Mouse (Mus musculus) spleen, adult 2 months (tissue): ENCODE measurements around the gene Rora. TPM values are rescaled to one million over a fixed set of nuclear protein-coding genes. Genes with fewer than 3 reads are reported as not detected.
A peak's percentile ranks its signal among the peaks of the same experiment; 100 is the strongest.
"Not testable (repeated sequence)": the region's sequence is repeated elsewhere in the genome, so short reads cannot be mapped to it uniquely, and the experiment has no call there.

Experiments used
- DNase-seq, 2 experiments: peaks; one replicate each; pipeline versions ENCODE4 v3.0.0 to v3.0.0-alpha.2; 2012 to 2021; ENCODE audit warnings: low spot score in 2 of 2, low read depth in 1 of 2
- H3K27ac ChIP-seq: fragments of 200-500 bp; 2 replicates; pipeline ENCODE4 v1.5.1; 2012; ENCODE audit warnings: low read length, inconsistent platforms; ENCODE audit not compliant: insufficient read depth
- H3K27me3 ChIP-seq: fragments of 200-500 bp; 2 replicates; pipeline ENCODE4 v1.6.1; 2012; ENCODE audit warnings: mild to moderate bottlenecking, moderate library complexity, low read length, inconsistent platforms; ENCODE audit not compliant: control insufficient read depth, insufficient read depth
- H3K36me3 ChIP-seq: fragments of 200-500 bp; 2 replicates; pipeline ENCODE4 v1.6.1; 2012; ENCODE audit warnings: mild to moderate bottlenecking, low read length, inconsistent platforms; ENCODE audit not compliant: control insufficient read depth, insufficient read depth
- H3K4me1 ChIP-seq: fragments of 200-500 bp; 2 replicates; pipeline ENCODE4 v1.6.1; 2011; ENCODE audit warnings: inconsistent platforms; ENCODE audit not compliant: control insufficient read depth, insufficient read depth, insufficient read length
- H3K4me3 ChIP-seq: fragments of 200-500 bp; 2 replicates; pipeline ENCODE4 v1.5.1; 2011; ENCODE audit warnings: mild to moderate bottlenecking, inconsistent platforms; ENCODE audit not compliant: insufficient read depth, insufficient read length; ENCODE audit errors: extremely low read depth
- CTCF ChIP-seq: fragments of 200-500 bp; IDR thresholded peaks from 2 replicates; pipeline ENCODE4 v1.5.1; 2011; ENCODE audit warnings: mild to moderate bottlenecking, inconsistent platforms; ENCODE audit not compliant: insufficient read depth, insufficient read length, insufficient replicate concordance; ENCODE audit errors: extremely low read depth
- POLR2A ChIP-seq: fragments of 200-500 bp; IDR thresholded peaks from 2 replicates; pipeline ENCODE4 v1.6.1; 2011; ENCODE audit warnings: low read depth, low read length, inconsistent platforms
- WGBS: fragments of 180-500 bp; shearing (Covaris S2); methylation state at CpG from one replicate; pipeline ENCODE4 v1.1.7; 2018; 5-methylcytosine and 5-hydroxymethylcytosine counted together
- polyA plus RNA-seq: library from polyadenylated mRNA; depleted of rRNA; stranded (reverse); fragments of >200 nt; gene quantifications from 2 replicates; pipeline ENCODE4 v1.2.3, GENCODE M21; 2012

The Rora gene
- polyA plus RNA-seq, 1 experiment = 1.7 TPM

DNA sequence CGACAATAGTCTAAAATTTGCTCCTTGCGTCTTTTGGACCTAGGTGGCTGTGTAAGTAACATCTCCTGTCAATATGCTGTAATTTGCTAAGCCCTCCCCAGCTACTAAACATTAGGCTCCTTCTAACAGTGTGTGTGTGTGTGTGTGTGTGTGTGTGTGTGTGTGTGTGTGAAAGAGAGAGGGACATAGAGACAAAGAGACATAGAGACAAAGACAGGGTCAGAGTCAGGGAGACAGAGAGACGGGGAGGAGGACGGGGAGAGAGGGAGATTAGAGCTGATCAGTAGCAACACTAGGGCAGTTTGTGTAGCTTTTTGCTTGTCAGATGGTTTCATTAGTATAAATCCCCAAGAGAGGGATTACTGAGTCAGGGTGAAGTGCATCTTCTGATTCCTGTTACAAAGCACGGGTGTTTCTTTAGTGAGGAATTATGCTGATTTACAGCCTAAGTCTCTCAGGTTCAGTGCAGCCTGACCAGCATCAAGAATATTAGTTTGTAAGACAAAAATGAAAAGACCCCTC is 437.2 kb downstream of the Rora start:
- DNase-seq = no peak
- no peak for TF ChIP-seq POLR2A
- TF ChIP-seq CTCF = no peak
- Histone ChIP-seq H3K4me3 (no peak overlapping the region), H3K27me3 (no peaks in the 10 kb centered on the region), H3K4me1 (no peaks in the 10 kb centered on the region), H3K36me3 (no peaks in the 10 kb centered on the region), H3K27ac (no peak overlapping the region)
- WGBS = 91% methylated on average over 5 of the region's 5 CpGs

DNA sequence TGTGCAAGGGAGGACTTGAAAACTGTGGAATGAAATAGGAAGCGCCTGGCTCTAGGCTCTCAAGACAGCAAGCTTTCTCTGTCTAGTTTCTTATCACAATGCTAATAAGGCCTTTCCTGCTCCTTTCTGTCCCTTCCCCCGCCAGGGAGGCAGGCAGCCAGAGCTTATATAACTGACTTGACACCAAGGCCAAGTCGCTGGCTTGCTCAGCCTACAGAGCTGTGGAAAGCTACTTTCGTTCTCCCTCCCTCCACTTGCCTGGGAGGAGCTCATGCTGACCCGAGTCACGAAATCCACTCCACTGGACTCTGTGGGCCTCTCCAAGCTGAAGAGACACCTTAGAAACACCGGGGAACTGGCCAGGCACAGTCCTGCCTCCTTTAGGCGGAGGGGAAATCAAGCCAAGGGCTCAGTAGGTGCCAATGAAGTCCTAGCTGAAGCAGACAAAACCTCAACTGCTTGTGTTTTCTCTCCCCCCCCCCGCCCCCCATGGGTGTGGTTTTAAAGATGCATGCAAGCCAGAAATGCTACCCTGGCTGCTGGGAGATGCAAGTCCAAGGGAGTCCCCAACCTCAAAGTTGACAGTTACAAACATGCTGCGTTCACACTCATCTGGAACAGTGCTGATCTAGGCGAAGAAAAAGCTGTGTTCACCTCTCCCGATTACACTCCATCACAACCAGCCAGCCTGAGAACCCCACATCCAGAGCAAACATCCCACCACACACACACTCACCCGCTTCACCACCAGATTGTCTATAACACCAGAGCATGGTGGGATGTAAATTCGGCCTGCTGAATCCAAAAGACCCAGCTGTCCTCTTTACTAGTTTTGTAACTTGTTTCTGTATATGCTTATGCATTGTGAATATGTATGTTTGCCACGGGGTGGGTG is 438.8 kb downstream of the Rora start:
- H3K4me1 ChIP-seq = no peaks in the 10 kb centered on the region
- TF ChIP-seq CTCF = no peak
- TF ChIP-seq POLR2A = no peak
- peak overlapping the region; percentile 32; the same call in 1 of the 2 replicates for H3K27ac ChIP-seq
- H3K4me3 ChIP-seq = no peak overlapping the region
- DNase-seq = peak in 1 of 2 experiments; percentile 9
- H3K27me3 ChIP-seq = no peaks in the 10 kb centered on the region
- WGBS = 48% methylated on average over 15 of the region's 15 CpGs
- H3K36me3 ChIP-seq = no peaks in the 10 kb centered on the region

DNA sequence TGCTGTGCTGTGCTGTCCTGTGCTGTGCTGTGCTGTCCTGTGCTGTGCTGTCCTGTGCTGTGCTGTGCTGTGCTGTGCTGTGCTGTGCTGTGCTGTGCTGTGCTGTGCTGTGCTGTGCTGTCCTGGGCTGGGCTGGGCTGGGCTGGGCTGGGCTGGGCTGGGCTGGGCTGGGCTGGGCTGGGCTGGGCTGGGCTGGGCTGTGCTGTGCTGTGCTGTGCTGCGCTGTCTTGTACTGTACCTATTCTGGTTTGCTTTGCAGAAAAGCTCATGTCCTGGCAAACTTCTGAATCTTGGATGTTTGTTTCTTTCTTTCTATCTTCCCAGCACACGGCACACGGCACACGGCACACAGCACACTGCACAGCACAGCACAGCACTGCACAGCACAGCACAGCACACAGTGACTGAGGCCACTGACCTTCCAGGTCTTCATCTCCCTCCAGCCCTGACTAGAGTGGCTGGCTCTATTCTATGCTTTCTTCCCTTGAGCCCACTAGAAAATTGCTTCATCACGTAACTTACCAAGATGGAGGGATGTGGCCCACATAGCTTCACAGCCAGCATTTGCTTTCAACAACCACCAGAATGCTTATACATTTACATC is 446.7 kb downstream of the Rora start:
- H3K4me1 ChIP-seq, H3K27ac ChIP-seq, H3K27me3 ChIP-seq, H3K4me3 ChIP-seq, H3K36me3 ChIP-seq, DNase-seq: not testable (repeated sequence)
- WGBS = 93% methylated on average over 5 of the region's 5 CpGs

DNA sequence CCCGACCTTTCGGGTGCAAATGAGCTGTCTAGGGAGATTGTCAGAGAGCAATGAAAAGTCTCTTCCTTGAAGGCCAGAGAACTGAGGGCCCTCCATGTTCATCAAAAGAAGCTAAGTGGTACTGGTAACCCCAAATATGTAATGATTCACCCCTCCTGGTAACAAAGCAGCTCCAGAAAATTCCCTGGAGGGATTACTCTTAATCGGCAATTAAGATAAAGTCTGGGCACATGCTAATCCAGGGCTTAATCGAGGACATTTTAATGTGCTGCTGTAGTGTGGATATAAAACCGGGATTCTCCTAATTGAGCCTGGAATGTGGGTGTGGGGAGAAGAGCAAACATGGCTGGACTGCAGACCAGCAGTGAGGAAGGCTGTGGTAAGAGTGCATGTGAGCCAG is 450.7 kb downstream of the Rora start:
- H3K36me3 ChIP-seq = no peaks in the 10 kb centered on the region
- TF ChIP-seq POLR2A (no peak), CTCF (no peak)
- no peaks in the 10 kb centered on the region for H3K27me3 ChIP-seq
- no peaks in the 10 kb centered on the region for H3K4me1 ChIP-seq
- DNase-seq = no peak
- WGBS = 78% methylated on average over 5 of the region's 5 CpGs
- H3K27ac ChIP-seq = no peak overlapping the region
- H3K4me3 ChIP-seq = no peak overlapping the region

DNA sequence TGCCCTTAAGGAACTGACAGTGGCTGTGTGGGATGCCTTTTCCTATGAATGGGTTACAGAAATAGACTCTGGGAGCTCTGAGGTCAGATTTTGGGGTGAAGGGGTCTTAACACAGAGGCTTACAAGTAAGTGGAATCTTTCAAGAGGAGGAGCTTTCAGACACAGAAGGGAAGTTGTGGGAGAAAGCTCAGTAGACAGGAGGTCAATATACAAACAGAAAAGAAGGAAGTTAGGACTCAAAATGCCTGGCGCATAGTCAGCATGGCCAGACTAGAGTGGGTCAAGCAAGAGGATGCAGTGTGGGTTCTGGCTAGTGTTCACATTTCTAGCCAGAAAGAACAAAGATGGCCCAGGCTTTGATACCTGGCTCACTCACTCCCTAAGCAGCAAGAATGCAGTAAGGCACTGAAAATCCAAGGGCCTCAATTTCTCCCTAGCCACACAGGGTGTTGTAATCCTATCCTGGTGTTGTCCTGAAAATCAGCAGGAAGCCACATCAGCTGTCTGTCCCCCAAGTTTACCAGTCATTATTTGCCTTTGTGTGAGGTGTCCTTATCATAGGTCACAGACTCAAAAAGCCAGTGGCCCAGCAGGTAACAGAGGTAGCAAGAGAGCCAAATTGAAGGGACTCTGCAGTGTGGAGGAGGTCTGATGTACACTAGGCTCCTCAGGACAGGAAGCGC is 456.2 kb downstream of the Rora start:
- DNase-seq = no peak
- Histone ChIP-seq H3K4me3 (no peak overlapping the region), H3K27ac (no peak overlapping the region), H3K4me1 (no peaks in the 10 kb centered on the region), H3K36me3 (no peaks in the 10 kb centered on the region), H3K27me3 (no peaks in the 10 kb centered on the region)
- TF ChIP-seq POLR2A = no peak
- TF ChIP-seq CTCF = no peak
- 58% methylated on average over 2 of the region's 2 CpGs for WGBS

DNA sequence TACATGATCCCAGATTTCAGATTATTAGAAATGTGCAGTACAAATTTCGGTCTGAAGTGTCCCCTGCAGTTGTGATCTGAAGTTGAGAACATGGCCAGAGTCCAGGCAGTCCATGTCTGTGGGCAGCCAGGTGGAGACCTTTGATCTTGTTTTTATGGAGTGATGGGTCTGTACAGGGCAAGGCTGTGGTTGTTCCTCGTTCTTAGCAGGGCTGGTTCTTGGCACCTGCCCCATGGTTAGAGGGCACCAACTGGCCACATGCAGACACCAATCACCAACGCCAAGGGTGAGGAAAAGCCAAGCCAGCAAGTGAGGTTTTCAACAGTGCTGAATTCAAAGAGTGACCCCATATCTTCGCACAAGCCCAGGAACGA is 456.7 kb downstream of the Rora start:
- no peak overlapping the region for H3K27ac ChIP-seq
- H3K4me3 ChIP-seq = no peak overlapping the region
- no peaks in the 10 kb centered on the region for H3K27me3 ChIP-seq
- no peaks in the 10 kb centered on the region for H3K4me1 ChIP-seq
- 68% methylated on average over 5 of the region's 5 CpGs for WGBS
- DNase-seq = no peak
- TF ChIP-seq CTCF (no peak), POLR2A (no peak)
- no peaks in the 10 kb centered on the region for H3K36me3 ChIP-seq
